Mouse (Mus musculus) testis, postnatal 14 days (tissue): ENCODE results near the gene Gata1.
"Not testable (repeated sequence)": the region's sequence is repeated elsewhere in the genome, so short reads cannot be mapped to it uniquely, and the experiment has no call there.

ENCODE experiments used
- DNase-seq: peaks from one replicate; pipeline ENCODE4 v3.0.0; 2021; ENCODE audit warnings: low spot score

Gene Gata1

DNA sequence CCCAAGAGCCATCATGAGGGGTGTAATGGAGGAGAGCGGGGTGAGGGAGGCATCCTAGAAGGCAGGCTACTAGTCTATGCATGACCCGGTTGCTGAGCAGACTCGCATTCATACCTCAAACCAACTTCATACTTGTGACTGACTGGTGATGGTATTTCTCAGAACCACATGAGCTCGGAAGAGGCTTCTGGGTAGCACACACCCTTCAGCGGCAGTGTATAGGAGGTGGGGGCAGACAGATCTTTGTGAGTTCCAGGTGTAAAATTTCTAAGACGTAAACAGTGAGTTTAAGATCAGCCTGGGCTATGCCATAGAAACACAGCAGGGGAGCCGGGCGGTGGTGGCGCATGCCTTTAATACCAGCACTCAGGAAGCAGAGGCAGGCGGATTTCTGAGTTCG is at the start of gene Gata1:
Gene Gata1, minus strand, starts transcription at position 180 of the 400 bp plus-strand sequence.
- no peak for DNase-seq

DNA sequence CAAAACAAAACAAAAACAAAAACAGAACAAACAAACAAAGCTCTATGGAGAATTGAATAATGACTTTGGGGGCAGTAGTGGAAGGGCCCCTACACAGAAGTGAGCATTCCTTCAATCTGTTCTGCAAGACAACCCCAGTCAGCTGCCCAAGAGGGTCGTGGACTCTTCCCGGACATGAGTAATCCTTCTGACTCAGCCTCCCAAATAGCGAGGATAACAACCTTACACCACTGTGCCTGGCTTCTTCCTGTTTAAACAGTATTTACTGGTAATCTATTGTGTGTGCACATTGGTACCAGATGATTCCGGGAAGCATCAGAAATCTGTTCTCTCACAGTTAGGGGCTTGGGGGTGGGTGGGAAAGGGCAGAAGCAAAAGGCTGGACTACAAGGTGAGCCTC is 48.9 kb upstream of the Gata1 start:
- no peak for DNase-seq

DNA sequence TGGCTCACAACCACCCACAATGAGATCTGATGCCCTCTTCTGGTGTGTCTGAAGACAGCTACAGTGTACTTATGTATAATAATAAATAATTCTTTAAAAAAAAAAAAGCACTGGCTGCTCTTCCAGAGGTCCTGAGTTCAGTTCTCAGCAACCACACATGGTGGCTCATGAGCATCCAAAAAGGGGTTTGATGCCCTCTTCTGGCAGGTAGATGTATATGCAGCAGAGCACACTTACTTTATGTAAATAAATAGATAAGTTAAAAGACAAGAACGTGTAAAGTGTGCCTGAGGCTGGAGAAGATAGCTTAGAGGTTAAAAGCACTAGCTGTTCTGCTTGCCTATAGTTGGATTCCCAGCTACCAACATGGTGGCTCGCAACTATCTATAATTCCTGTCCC is 46.9 kb upstream of the Gata1 start:
- DNase-seq: no peak

DNA sequence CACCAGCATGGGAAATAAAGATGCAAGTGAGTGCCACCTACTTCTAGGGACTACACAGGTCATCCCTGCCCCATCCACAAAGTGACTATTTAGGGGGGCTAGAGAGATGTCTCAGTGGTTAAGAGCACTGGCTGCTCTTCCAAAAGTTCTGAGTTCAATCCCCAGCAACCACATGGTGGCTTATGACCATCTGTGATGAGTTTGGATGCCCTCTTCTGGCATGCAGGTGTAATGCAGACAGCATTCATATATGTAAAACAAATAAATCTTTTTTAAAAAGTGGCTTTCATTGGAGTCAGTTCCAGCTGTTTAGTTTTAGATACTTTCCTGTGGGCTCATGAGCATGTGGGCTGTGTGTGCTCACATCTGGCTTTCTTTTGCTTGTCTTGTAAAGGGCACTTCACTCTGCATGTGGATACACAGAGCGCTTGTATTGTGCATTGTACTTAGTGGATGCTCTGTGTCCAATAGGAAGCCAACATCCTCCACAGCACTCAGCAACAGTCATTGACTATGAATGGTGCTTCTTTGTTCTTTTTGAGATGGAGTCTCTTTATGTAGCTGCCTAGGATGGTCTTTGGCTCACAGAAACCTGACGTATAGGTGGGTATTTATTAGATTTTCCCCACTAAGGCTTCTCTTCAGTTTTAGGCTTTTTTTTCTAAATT is 42.4 kb upstream of the Gata1 start:
- no peak for DNase-seq

DNA sequence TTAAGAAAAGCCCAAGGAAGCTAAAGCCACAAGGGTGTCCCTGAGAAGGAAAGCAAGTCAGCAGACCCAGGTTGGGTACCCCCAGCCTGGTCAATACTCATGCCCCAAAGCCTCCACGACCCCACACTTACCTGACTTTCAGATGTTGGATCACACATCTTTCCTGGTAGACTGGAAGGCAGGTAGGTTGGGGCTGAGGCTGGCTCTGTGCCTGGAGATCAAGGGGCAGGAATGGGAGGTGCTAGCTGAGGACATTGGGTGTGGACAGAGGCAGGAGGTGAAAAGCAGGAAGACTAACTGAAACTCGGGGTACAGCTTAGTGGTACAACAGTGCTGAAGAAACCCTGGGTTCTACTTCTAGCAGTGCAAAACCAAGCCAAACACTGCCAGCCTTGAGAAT is 40.4 kb upstream of the Gata1 start, which contains the start of gene Glod5:
Gene Glod5, minus strand, starts transcription at position 207 of the 400 bp plus-strand sequence.
- DNase-seq: no peak

DNA sequence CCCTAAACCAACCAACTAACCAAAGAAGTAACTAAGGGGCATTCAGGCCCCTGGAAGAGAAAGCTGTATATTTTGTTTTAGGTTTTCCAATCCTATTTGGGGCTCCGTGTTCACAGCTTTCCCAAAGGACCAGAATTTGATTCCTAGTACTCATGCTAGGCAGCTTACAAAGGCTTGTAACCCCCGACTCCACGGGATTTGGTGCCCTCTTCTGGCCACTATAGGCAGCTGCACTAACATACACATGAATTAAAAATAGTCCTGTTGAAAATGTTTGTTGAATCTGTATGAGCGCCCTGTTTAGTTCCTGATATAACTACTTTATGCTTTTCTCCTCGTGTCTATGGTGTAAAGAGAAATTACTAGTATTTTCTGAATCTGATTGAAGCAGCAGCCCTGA is 39.3 kb upstream of the Gata1 start:
- DNase-seq: no peak

DNA sequence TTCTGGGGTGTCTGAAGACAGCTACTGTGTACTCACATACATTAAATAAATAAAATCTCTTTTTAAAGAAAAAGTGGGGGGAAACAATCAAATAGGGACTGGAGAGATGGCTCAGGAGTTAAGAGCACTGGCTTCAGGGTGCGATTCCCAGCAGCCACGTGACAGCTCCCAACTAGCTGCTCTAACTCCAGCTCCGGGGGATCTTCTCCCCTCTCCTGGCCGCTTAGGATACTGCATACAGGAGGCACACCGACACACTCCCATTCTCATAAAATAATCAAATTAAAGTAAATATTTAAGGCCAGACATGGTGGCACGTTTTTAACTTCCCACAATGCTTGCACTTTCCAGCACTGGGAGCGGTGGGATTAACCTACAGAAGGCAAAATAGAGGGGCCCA is 37.8 kb upstream of the Gata1 start:
- not testable (repeated sequence) for DNase-seq

DNA sequence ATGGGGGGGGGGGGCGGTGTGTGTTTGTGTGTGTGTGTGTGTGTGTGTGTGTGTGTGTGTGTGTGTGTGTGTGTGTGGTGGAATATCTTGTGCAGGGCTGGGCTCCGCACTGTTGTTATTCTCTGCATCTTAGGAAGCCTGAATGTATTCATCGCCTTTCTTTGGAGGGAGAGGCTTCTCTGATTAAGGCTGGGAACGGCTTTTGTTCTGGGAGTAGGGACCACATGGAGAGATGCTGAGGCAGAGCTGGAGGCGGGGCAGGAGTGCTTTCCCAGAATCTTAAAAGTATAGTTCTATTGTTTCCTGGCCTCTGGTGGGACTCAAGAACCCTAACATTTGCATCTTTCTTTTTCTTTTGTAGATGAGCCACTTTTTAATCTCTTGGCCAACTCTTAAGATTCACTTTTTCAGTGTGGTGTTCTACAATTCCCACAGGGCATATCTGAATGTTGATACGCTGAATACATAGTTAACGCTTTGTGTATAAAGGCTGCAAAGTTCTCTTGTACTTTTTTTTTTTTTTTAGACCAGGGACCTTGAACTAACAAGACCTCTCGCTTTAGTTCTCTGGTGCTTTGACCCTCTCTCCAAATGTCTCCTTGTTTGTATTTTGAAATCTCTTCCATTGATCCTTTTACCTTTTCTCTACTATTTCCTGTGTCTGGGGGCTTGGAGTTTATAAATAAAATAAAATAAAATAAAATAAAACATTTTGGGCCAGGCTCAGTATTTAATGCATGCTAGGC is 35.9 kb upstream of the Gata1 start:
- DNase-seq: peak; percentile 27

DNA sequence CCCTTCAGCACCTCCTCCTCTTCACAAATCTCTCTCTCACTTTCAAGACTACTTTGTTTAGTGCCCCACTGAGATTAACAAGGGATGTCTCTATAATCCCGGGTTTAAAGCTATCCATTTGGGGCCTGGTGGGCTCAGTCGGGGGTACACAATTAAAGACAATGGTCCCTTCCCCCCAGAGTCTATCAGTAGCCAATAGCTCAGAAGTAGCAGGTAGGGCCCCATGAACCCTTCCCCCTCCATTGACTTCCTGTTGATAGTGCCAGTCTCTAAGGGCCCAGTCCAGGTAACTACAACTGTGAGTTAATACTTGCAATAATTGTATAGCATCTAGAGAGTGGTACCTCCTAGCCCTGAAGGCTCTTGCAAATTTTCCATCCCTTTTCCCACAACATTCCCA is 35.3 kb upstream of the Gata1 start:
- no peak for DNase-seq

DNA sequence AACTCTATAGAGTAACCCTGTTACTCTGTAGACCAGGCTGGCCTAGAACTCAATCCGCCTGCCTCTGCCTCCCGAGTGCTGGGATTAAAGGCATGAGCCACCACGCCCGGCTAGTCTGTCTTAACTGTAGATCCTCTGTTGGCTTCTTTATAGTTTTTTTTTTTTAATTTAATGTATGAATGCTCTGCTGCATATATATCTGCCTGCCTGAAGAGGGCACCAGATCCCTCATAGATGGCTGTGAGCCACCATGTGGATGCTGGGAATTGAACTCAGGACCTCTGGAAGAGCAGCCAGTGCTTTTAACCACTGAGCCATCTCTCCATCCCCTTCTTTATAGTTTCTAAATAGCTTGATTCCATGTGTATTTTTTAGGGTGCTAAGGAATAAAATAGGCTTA is 31.5 kb upstream of the Gata1 start:
- not testable (repeated sequence) for DNase-seq

DNA sequence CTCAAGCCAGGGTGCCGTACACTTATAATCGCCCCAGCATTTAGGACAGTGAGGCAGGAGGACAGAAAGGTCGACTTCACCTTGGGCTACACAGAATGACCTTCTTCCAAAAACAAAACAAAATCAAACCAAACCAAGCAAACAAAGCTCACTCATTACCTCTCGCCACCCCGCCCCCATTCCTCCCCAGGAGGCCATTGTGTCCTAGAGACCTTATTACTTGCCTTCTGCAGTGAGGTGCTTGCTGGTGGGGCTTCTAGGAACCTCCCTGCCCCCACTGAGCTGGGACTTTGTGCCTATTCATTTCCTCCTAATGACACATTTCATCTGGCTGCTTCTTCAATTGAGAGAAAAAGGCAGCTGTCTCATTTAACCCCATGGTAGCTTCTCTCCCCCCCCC is 30.7 kb upstream of the Gata1 start:
- no peak for DNase-seq

DNA sequence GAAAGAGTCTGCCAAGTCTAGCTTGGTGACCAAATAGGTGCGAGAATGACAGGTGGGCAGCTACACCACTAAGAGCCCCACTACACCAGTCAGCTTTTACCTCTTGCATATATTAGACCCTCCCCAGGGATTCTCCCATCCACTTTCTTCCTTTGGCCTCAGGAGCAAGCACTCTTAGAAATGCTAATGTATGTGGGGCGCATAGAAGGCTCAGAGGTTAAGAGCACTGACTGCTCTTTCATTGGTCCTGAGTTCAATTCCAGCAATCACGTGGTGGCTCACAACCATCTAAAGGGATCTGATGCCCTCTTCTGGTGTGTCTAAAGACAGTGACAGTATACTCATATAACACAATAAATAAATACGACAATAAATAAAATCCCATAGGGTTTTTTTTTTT is 25.1 kb upstream of the Gata1 start:
- no peak for DNase-seq

DNA sequence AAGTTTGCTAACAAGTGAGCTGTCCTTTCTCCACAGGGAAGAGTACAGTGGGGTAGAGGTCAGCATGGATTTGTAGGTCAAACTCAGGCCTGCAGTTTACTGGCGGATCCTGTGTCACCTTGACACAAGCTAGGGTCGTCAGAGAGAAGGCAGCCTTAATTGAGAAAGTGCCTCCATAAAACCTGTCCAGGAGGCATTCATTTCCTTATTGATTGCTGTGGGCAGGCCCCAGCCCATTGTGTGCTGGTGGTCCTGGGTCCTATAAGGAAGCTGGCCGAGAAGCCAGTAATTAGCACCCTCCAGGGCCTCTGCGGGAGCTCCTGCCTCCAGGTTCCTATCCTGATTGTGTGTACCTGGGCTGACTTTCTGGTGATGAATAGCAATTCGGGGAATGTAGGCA is 24.1 kb upstream of the Gata1 start:
- DNase-seq: no peak

DNA sequence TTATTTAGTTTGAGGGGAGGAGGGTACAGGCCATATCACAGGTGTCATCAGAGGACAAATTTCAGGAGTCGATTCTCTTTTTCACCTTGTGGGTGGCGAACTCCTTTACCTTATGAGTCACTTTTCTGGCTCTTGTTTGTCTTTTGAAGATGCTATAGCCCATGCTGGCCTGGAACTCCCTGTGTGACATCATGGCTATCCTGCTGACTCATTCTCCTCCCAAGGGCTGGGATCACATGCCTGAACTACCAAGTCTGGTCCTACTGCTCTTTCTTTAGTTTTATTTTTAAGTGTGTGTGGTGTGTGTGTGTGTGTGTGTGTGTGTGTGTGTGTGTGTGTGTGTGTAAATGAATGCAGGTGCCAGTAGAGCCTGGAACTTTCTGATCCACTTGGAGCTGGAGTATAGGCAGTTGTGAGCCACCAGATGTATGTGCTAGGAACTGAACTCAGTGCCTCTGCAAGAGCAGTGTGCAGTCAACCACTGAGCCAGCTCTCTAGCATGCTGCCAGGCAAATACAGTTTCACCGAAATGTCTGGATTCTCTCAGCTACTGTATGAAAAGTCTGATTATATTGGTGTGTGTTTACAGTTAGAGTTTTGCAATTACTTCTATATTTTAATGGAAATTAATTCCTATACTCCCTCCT is 22.8 kb upstream of the Gata1 start:
- DNase-seq: no peak

DNA sequence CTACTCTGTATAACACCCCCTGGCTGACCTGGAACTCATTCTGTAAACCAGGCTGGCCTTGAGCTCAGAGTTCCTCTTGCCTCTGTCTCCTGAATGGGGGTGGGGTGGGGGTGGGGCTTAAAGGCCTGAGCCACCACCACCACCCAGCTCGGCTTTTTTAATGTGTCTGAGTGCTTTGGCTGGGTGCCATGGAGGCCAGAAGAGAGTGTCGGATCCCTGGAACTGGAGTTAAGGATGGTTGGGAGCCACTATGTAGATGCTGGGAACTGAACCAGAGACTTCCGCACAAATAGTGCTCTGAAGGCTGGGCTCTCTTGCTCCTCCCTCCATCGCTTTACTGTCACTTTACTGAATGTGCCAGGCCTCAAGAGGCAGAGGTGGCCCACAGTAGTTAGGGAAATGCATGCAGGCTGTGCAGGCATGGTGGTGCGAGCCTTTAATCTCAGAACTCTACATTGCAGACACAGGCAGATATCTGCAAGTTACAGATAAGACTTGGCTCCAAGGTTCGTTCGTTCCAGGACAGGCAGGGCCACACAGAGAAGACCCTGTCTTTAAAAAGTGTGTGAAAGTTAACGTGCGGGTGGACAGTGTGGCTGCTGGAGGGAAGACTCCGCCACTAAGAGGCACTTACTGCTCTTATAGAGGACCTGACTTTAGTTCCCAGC is 15.3 kb upstream of the Gata1 start:
- DNase-seq: no peak

DNA sequence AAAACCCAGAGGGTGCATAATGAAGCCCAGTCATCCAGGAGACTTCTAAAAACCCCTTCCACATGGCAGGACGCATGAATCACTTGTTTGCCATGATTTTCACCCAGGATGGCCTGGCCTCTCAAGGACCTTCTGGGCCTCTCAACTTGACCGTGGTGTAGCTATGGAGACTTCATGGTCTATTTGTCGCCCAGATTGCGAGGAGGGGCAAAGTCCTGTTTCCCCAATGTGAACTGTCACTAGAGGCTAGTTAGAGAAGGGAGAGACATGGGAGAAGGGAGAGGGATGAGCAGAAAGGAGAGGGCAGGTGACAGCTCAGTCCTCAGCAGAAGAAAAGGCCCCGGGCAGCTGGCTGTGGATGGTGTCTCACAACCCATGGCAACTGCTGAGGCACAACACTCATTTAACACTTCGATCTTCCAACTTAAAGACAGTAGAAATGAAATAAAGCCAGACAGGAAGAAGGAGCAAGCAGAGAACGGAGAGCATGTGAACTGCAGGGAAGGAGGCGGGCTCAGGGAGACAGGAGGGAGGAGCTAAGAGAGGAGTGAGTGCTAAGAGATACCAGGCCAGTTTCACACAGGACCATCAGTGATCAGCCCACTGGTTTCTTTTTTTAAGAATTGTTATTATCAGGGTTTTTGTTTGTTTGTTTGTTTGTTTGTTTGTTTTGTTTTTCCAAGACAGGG is 14.7 kb upstream of the Gata1 start:
- no peak for DNase-seq

DNA sequence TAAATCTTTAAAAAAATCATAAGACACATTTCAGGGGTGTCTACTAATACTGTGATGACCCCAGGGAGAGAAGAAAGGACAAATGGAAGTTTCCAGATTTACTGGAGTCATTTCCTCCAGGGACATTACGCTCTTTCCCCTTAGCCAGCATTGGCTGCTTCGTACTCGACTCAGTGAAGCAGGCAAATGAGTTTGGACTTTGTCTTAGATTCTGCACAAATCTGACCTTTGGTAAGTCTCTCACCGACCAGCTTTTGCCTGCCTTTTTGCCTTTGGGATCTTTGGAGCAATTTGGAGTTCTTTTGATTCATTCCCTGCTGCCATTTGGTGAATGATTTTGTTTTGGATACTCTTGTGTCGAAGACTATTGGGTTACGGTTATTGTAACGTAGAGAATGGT is 3.5 kb upstream of the Gata1 start:
- DNase-seq: no peak

DNA sequence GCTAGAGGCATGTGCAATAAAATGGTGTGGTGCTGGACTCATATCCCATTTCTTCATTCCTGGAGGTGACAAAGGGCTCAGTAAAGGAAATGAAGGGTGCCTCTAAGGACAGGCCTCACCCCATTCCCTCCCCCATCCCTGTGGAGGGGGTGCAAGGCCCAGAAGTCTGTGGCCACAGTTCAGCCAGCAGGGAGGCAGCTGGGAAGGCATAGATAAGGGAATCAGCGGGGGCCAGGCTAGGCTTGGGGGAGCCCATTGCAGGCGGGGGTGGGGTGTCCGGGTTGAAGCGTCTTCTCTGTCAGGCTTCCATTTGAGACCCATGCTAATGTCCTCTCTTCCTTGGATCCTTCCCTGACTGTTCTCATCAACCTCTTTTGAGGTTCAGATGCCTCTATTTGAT is 6.6 kb downstream of the Gata1 start:
- DNase-seq: no peak

DNA sequence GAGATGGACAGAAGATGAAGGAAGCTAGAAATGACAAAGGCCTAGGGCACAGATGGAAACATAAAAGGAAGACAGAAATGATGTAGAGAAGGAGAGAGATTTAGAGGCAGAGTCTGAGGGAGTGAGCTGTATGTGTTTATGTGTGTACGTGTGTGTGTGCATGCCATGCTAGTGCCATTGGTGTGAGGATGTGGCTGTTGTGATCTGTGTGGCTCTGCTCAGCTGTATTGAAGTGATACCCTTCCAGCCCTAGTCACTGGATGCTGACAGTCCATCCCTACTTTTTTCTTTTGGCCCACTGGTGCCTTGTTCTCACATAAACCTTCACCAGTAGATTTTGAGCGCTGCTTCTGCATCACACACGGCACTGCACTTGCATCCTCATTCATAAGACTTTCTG is 9.0 kb downstream of the Gata1 start:
- no peak for DNase-seq

DNA sequence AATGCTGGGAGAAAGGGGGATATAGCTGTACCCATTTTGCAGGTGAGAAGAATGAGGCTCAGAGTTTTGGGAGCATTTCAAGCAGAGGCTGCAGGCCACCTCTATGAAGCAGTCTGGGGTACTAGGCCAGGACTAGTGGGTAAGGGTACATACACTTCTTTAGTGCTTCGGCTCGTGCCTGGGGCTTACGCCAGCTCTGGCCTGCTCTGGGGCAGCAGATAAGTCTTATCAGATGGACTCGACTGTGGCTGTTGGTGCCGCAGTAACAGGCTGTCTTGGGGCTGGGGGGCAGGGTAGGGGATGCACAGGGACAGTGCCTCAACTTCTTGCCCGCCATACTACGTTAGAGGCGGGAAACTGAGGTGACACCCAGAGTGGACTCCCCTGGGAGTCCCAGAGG is 9.6 kb downstream of the Gata1 start:
- DNase-seq: no peak

DNA sequence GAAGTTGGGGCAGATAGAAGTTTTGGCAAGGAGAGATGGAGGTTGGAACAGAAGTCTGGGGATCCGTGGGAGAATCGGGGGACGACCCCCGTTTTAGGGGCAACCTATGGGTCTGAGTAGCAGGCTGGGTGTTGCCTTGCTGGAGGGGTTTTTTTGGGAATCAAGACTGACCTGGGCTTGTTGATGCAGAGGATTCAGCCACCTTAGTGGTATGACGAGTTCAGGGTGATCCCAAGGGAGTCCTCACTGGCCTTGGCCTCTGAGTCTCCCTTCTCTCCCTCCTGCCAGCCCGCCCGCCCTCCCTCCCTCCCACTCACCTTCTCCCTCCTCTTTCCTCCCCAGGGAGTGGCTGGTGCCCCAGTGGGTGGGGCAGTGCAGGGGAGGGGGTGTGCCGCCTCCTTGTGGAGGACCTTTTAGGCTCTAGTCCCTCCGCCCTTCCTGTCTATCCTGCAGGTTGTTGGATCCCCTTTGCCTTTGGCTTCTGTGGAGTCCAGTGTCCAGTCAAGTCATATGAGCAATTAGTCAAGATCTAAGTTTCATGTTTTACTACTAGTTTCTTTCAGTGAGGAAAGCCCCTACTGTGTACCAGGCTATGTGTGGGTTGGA is 10.2 kb downstream of the Gata1 start:
- no peak for DNase-seq

DNA sequence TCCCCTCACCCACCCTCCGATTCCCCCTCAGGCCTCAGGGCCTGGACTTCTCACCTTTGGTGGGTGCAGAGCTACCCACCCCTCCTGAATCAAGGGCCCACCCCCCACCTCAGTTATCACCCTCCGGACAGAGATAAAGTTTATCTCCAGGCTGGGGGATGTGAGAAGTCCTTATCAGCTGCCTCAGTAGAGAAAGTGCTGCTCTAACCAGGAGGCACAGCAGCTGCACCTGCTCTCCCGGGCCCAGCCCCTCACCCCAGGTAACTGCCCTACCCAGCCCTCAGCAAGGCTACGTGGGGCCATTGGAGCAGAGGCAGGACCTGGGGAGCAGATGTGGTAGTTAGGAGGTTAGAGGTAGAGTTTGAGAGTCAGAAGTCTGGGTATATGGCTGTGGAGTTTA is 11.7 kb downstream of the Gata1 start:
- DNase-seq: no peak
